Mouse (Mus musculus) bone marrow macrophage, adult 2 months (primary cell): ENCODE results near the gene Scube3.

Experiments
- CTCF ChIP-seq: IDR thresholded peaks from 2 replicates; pipeline ENCODE4 v1.5.1; 2012; ENCODE audit warnings: low read depth, mild to moderate bottlenecking, low read length, moderate library complexity
- POLR2A ChIP-seq: IDR thresholded peaks from 2 replicates; pipeline ENCODE4 v1.6.1; 2012; ENCODE audit warnings: mild to moderate bottlenecking, low read depth, low read length, borderline replicate concordance

GRCm38 (mm10) chr17:28116335-28116734 lies 25.6 kb upstream of the Scube3 start:
- no peak for TF ChIP-seq CTCF
- no peak for TF ChIP-seq POLR2A
